Mouse (Mus musculus): Measurements from ENCODE around the gene Hoxa4.

Gene Hoxa4

DNA sequence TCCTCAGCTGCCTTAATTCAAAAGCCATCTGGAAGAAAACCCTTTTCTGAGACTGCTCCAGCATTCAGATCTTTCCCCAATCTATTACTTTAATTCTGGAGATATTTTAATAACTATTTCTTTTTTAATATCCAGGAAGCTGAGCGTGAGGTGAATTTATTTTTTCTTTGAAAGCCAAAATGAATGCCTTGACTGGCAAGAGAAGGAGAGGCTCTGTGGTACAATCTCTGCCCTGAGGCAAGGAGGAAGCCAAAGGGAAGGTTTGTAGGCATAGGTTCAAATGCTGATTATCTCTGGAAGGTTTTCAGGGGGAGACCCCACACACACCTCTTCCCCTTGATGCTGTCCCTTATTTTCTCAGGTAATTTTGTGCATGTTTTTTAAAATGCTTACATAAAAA, 24.4 kb downstream of the Hoxa4 start:
- DNase-seq (ENCODE audit: inconsistent age in 2 of 2, low spot score in 1 of 2), result peak in 1 of 2 experiments; percentile 44

DNA sequence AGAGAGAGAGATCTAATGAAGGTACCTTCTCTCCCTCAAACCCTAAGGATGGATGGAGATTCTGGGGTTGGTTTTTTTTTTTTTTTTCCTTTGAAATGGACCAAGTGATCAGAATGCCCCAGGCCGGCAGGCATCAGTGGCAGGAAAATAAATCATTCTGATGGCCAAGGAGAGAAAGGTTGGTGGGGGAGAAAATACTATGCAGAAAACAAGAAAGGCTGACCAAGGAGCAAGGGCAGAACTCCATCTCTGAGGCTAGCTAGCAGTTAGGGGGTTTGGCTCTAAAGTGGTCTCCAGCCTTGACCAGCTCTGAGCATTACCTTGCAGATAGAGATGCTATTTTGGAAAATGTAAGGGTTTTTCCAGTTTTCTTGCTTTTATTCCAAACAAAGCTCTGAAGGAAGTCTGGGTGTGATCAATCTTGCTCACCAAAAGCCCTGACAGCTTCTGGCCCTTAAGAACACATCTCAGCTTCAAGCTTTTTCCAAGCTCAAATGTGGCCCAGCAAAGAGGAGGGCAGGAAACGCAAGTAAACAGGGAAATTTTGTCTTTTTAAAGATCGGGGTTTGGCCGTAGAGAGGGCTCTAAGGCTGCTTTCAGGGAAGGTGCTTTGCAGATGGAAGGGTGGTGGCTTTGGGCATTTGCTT, 25.0 kb downstream of the Hoxa4 start:
- DNase-seq (ENCODE audit: inconsistent age in 2 of 2, low spot score in 1 of 2), result peak; percentile 19 to 67

DNA sequence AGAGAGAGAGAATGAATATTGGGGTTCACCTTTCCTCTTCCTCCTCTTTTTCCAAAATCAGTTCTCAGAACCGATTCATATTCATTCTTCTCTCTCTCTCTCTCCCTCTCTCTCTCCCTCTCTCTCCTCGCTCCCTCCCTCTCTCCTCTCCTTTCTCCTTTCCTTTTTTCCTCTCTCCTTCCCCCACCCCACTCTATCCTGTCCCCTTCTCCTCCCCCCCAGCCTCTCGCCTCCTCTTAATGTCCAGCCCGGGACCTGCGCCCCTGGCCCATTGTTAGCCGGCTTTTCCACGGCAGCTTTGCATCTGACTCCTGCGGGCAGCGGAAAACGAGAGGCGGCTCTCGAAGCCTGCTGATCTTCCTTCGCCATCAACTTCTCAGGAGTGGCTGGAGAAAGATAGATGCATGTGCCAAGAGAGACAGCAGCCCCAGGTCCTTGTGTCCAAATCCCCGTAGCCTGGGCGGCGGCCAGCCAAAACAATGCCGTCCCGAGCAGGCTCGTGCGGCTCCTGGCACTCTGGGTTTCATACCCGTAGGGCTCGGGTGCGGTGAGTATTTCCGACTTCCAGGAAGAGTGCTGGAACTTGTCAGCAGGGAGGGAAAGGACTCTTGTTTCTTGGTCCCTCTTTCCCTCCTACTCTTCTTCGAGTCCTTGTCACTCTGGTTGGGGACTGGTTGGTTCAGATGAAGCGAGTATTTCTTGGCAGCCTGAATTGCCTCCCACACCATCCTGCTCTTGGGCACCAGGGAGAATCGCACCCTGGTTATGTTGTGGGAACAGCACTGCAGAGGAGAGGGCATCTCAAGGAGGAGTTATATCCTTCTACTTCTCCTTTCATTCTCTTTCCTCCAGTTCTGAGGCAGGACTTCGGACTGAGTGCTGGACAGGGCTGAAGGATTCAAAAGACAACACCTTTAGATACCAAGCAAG, 25.8 kb downstream of the Hoxa4 start:
- peak; percentile 48 to 83 for DNase-seq (ENCODE audit: inconsistent age in 2 of 2, low spot score in 1 of 2)

- peak; percentile 59 to 87 for DNase-seq (ENCODE audit: inconsistent age in 2 of 2, low spot score in 1 of 2)
Observed at GRCm38 (mm10) chr6:52164626-52165440, 26.7 kb downstream of the Hoxa4 start, which contains the start of gene Hoxa2. TSS of gene Hoxa2 (minus strand) at chr6:52164831.

DNA sequence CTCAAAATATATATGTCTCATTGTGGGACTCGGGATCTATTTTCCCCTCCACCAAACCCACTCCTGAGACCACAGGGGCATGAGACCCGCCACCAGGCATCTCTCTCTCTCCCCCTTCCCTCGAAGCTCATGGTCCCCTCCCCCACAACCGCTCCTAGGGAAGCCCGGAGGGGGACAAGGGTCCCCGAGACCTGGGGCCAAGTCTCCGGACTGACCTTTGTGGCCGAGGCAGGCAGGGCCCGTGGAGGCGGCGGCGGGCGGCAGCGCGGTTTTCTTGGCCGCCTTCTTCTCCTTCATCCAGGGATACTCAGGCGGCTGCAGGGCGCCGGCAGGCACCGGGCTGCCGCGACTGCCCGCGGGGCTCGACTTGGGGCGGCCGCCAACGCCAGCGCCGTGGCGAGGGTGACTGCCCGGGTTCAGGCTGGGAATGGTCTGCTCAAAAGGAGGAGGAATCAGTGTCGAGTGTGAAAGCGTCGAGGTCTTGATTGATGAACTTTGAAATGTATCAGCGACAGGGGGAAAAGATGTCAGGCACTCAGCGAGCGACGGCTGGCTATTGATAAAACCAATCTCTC, 27.4 kb downstream of the Hoxa4 start:
- peak in 1 of 2 experiments; percentile 47 for DNase-seq (ENCODE audit: inconsistent age in 2 of 2, low spot score in 1 of 2)

DNA sequence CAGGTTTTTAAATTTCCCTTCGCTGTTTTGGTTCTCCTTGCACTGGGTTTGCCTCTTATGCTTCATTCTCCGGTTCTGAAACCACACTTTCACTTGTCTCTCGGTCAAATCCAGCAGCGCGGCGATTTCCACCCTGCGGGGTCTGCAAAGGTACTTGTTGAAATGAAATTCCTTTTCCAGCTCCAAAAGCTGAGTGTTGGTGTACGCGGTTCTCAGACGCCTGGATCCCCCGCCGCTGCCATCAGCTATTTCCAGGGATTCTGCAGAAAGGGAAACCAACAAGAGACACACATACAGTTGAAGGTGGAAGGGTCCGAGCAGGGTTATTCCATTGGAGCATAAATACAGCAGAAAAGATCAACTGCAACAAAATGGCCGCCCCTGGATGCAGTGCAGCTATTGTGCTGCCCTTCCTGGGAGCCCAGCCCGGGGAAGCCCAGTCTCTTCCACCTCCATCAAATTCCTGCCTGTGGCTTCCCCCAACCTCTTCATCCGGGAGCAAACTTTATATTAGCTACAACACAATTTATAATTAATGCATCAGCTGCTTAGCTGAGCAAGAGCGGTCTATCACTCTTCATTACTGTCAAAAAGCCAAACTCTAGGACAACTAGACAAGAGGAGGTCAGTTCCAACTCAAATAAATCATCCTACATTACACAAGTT, 28.1 kb downstream of the Hoxa4 start:
- peak; percentile 37 to 85 for DNase-seq (ENCODE audit: inconsistent age in 2 of 2, low spot score in 1 of 2)

DNA sequence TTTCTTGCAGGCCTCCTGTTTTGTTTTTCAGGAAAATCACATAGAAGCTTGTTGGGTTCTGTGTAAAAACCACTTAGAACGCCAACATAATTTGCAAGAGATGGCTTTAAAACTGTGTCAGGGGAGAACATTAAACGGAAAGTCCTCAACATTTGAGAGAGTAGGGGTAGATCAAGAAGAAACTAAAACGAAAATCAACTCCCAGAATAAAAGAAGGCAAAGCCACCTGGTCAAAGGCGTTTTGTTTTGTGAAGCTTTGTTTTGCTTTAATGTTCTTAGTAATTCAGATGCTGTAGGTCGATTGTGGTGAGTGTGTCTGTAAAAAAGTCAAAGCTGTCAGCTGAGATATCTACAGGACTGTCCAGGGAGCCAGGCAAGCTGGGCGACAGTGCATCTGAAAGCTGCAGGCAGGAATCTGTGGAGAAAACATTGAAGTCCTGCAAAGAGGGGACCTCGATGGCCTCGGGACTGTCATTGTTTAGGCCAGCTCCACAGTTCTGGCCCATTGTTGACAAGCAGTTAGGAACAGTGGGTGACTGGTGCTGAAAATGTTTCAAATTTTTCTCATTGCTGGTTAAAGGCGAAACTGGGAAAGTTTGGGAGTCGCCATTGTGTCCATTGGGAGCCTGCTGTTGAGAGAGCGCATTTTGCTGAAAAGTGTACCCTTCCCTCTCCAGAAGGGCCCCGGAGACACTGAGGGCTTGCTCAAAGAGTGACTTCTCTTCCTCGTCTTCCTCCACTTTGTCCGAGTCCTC, 28.8 kb downstream of the Hoxa4 start:
- DNase-seq (ENCODE audit: inconsistent age in 2 of 2, low spot score in 1 of 2), result peak in 1 of 2 experiments; percentile 81

DNA sequence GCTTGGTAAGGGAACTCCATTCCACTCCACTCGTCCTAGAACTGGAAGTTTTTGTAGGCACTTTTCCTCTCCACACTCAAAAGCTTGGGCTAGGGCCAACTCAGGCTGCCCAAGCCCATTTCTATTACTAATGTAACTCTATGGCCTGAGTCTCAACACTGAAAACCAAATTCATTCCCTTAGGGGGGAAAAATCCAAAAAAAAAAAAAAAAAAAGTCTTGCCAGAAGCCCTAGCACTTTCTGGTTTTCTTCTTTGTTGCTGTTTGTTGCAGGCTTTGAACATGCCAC, 29.5 kb downstream of the Hoxa4 start:
- DNase-seq (ENCODE audit: inconsistent age in 2 of 2, low spot score in 1 of 2), result no peak

DNA sequence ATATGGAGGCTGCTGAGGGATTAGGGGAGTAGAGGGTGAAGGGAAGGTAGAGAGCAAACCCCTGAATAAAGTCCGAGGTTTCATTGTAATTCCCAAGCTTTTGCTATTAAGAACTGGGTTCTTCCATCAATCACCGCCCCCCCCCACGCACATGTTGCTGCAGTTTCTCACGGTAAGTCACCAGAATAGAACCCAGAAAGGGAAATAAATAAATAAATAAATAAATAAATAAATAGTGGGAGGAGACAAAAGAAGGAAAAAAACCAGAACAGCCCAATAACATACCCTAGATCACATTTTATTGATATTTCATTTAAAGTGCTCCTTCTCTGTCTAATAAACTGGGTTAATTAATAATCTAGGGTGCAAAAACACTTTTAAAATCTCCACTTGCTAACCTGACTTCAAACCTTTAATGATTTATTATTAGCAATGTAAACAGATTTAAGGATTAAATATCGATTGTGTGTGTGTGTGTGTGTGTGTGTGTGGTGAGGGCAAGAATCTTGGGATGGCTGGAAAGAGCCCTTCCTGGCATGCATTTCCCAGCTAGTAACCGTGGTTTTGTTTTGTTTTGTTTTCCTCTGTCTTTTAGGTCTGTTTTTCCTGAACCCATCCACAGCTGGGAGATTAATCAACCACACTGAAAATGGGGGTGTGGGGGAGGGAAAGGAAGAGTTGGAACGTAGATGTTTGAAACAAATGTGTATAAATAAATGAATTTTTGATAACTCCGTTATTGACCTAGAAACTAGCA, 30.0 kb downstream of the Hoxa4 start:
- DNase-seq (ENCODE audit: inconsistent age in 2 of 2, low spot score in 1 of 2), result peak in 1 of 2 experiments; percentile 67

DNA sequence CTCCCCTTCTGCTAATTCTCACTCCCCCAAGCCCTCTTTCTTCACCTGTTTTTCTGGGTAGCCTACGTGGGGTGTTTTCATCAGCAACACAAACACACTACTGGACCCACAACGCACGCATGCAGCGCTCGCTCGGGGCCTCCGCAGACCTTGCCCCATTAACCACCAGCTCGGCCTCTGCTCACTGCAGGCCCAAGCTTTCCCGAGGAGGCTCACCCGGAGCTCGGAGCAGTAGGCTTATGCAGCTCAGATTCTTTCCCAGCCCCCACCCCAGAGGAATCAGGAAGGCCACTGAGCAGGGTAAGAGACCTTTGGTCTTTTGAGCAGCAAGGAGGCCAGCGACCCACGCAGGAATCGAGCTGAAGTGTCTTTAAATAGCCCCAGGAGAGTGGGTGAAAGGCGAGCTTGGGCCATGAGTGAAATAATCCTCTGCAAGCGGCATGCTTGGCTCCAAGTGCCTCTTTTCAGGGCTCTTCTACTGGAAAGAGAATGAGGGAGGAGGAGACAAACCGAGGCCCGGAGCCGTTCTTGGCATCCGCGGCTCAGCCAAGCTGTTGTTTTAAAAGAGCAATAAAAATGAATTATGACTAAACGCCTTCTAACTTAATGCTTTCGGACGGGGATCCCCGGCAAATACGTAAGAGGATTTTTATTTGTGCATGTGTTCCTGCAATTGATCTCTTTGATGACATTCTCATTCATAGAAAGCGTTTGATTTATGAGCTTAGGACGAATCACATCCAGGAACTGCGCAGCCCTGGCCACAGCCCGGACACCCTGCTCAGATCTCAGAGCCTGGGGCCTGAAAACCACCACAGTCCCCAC, 30.8 kb downstream of the Hoxa4 start:
- DNase-seq (ENCODE audit: inconsistent age in 2 of 2, low spot score in 1 of 2), result peak; percentile 71 to 88

DNA sequence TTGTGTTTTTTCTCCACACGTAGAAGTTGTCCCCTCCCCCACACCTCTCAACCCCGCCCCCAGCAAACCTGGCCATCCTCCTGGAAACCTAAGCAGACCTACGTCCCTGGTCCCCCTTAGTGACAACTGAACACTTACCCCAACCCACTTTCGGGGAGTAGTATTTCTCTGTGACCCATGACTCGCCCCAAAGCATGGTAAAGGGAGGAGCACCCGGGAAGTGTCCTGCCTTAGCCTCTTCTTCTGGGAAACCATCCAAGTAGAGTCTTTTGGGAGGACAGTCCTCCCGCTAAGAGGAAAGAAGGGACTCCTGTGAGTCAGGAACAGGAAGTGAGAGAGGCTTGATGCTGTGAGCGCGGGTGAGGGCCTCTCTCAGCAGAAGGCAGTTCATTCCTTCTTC, 31.6 kb downstream of the Hoxa4 start:
- DNase-seq (ENCODE audit: inconsistent age in 2 of 2, low spot score in 1 of 2), result peak; percentile 49 to 83

- peak; percentile 62 to 84 for DNase-seq (ENCODE audit: inconsistent age in 2 of 2, low spot score in 1 of 2)
Observed at GRCm38 (mm10) chr6:52159164-52159761, 32.3 kb downstream of the Hoxa4 start.

GRCm38 (mm10) chr6:52158276-52159051, 33.1 kb downstream of the Hoxa4 start, which contains the start of gene Hoxa1:
TSS of gene Hoxa1 (minus strand) at chr6:52158317.
- peak; percentile 90 to 96 for DNase-seq (ENCODE audit: inconsistent age in 2 of 2, low spot score in 1 of 2)

GRCm38 (mm10) chr6:52157466-52158275, 33.9 kb downstream of the Hoxa4 start:
- DNase-seq (ENCODE audit: inconsistent age in 2 of 2, low spot score in 1 of 2), result peak in 1 of 2 experiments; percentile 45

DNA sequence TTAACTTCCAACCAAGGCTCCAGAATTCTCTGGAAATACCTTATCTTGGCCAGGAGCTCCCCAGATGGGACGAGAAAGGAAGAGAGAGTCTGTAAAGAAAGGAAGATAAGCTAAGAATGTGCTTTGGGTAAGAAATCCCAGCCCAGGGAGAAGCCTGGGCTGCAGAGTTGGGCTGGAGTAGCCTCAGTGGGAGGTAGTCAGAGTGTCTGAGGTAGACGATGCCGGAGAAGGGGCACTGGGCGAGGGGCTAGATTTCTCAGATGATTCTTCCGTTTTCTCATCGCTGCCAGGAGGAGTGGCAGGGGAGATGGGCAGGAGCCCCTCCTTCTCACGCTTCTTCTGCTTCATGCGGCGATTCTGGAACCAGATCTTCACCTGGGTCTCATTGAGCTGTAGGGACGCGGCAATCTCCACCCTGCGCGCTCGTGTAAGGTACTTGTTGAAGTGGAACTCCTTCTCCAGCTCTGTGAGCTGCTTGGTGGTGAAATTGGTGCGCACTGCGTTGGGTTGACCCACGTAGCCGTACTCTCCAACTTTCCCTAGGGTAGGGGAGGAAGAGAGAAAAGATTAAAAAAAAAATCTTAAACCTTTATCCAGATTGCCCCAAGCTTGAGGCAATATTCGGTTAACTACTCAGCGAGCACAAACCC, 34.9 kb downstream of the Hoxa4 start:
- DNase-seq (ENCODE audit: inconsistent age in 2 of 2, low spot score in 1 of 2), result peak; percentile 6 to 19

DNA sequence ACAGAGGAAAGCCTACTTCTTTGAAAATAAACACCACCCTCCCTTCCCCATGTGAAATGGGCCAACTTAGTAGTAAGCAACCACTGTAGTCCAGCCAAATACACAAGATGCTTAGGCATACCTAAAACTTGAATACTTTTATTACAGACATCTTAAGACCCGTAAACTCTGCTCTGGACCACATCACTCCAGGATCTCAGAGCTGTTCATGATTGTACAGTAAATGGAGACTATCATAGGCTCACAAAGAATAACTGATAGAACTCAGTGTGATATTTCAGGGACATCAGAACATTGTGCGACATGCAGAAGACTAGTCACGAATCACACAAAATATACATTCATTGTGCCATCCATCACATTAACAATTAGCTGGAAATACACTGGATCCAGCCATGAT, 36.1 kb downstream of the Hoxa4 start:
- DNase-seq (ENCODE audit: inconsistent age in 2 of 2, low spot score in 1 of 2), result no peak

Data from adrenal gland, adult (tissue).